Mouse (Mus musculus) ES-E14 (cell line): ENCODE measurements around the gene Pparg. TPM values are rescaled to one million over a fixed set of nuclear protein-coding genes. Genes with fewer than 3 reads are reported as not detected.

ENCODE experiments used
- DNase-seq: peaks from one replicate; pipeline ENCODE4 v3.0.0-alpha.2; 2013; ENCODE audit warnings: low read depth, low spot score
- H3K27ac ChIP-seq: 2 replicates; pipeline ENCODE4 v1.5.1; 2012; ENCODE audit warnings: low read depth, mild to moderate bottlenecking, low read length, moderate library complexity, mixed read lengths; ENCODE audit not compliant: poor library complexity, insufficient read depth, severe bottlenecking
- H3K36me3 ChIP-seq: 2 replicates; pipeline ENCODE4 v1.6.1; 2012; ENCODE audit warnings: mild to moderate bottlenecking, low read length, moderate library complexity, mixed read lengths; ENCODE audit not compliant: control insufficient read depth, poor library complexity, insufficient read depth, severe bottlenecking
- H3K4me1 ChIP-seq, 2 experiments: fragments of 150-350 bp in 1 of 2; sonication (generic) in 1 of 2; 2 replicates each; pipeline ENCODE4 v1.6.1; 2012; ENCODE audit warnings: low read length in 2 of 2, mild to moderate bottlenecking in 1 of 2, mixed read lengths in 1 of 2; ENCODE audit not compliant: control insufficient read depth in 2 of 2, insufficient read depth in 2 of 2, poor library complexity in 1 of 2
- H3K4me3 ChIP-seq, 2 experiments: fragments of 150-350 bp in 1 of 2; sonication (generic) in 1 of 2; 2 replicates each; pipeline ENCODE4 v1.5.1; 2012; ENCODE audit warnings: low read length in 2 of 2, low read depth in 1 of 2, mild to moderate bottlenecking in 1 of 2, mixed read lengths in 1 of 2; ENCODE audit not compliant: insufficient read depth in 1 of 2, poor library complexity in 1 of 2, severe bottlenecking in 1 of 2
- H3K9ac ChIP-seq: 2 replicates; pipeline ENCODE4 v1.6.1; 2012; ENCODE audit warnings: low read depth, mild to moderate bottlenecking, low read length, mixed read lengths; ENCODE audit not compliant: poor library complexity, insufficient read depth, severe bottlenecking
- H3K9me3 ChIP-seq: fragments of 150-350 bp; sonication (generic); 2 replicates; pipeline ENCODE4 v1.6.1; 2012; ENCODE audit warnings: low read depth, mild to moderate bottlenecking, low read length; ENCODE audit not compliant: control insufficient read depth, insufficient read depth
- CHD2 ChIP-seq: IDR thresholded peaks from 2 replicates; pipeline ENCODE4 v1.6.1; 2014; ENCODE audit warnings: mild to moderate bottlenecking, low read depth, low read length, inconsistent platforms
- HCFC1 ChIP-seq: IDR thresholded peaks from 2 replicates; pipeline ENCODE4 v1.6.1; 2012; ENCODE audit warnings: low read length, inconsistent platforms, borderline replicate concordance; ENCODE audit not compliant: insufficient read depth
- MAFK ChIP-seq: IDR thresholded peaks from 2 replicates; pipeline ENCODE4 v1.6.1; 2014; ENCODE audit warnings: mild to moderate bottlenecking, low read depth, low read length, inconsistent platforms; ENCODE audit not compliant: insufficient read depth
- ZC3H11A ChIP-seq: IDR thresholded peaks from 2 replicates; pipeline ENCODE4 v1.6.1; 2012; ENCODE audit warnings: low read depth, mild to moderate bottlenecking, inconsistent platforms, low read length, borderline replicate concordance
- ZNF384 ChIP-seq: IDR thresholded peaks from 2 replicates; pipeline ENCODE4 v1.6.1; 2012; ENCODE audit warnings: low read depth, low read length, inconsistent platforms
- in situ Hi-C, 2 experiments: fragments of 600-800 bp; cut with MboI; formaldehyde crosslinking; loops; one replicate each; pipeline ENCODE4 v1.15.1; 2025; ENCODE audit warnings: low sequenced_read_pairs in 2 of 2, inconsistent platforms in 1 of 2; ENCODE audit not compliant: unreplicated experiment in 2 of 2
- total RNA-seq: library from RNA; depleted of rRNA; stranded (reverse); fragments of 300-350 nt; gene quantifications from 2 replicates; pipeline ENCODE4 v1.2.3, GENCODE M21; 2012

Gene Pparg
- total RNA-seq, 1 experiment: 0.85 TPM

DNA sequence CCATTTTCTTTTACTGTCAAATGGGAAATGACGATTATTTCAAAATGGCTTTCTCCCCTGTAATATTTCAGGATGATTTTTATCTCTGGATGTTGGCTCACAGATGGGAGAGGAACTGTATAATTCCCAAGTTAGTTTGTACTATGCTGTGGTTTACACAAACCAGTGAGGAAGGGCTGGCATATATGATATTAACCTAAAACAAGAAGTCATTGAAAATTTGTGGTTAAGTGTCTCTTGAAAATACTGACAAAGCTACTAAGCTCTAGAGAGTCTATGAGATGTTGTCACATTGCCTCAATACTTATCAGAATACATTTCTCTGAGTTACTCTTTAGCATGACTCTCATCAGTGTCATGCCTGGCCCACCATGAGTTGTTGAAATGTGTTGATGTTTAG, 73.3 kb downstream of the Pparg start:
- H3K4me1 ChIP-seq: no peaks in the 10 kb centered on the region
- in situ Hi-C loops: no loop called here
- no peak overlapping the region for H3K27ac ChIP-seq
- no peaks in the 10 kb centered on the region for H3K9me3 ChIP-seq
- TF ChIP-seq MAFK (no peak), HCFC1 (no peak), CHD2 (no peak), ZC3H11A (no peak), ZNF384 (no peak)
- no peaks in the 10 kb centered on the region for H3K36me3 ChIP-seq
- no peak overlapping the region for H3K4me3 ChIP-seq
- no peak for DNase-seq
- H3K9ac ChIP-seq: no peak overlapping the region

DNA sequence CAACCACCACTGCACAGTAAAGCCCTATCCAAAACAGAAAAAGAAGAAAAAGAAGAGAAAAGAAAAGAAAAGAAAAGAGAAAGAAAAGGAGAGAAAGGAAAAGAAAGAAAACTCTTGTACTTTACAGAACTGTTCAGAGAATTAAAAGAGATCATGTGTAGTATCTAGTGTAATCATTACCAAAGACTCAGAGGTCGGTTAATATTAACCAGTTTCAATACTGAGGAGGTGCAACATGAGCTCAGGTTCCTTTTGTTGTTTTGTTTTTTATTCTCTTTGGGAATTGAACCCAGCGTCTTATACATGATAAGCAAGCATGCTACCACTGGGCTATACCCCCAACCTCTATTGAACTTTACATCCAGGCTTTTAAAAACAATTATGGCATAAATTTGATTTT, 74.1 kb downstream of the Pparg start:
- no peak for TF ChIP-seq ZNF384
- DNase-seq: no peak
- H3K9ac ChIP-seq: no peak overlapping the region
- H3K36me3 ChIP-seq: no peaks in the 10 kb centered on the region
- no peak overlapping the region for H3K4me3 ChIP-seq
- in situ Hi-C loops: no loop called here
- H3K4me1 ChIP-seq: no peaks in the 10 kb centered on the region
- H3K27ac ChIP-seq: no peak overlapping the region
- H3K9me3 ChIP-seq: no peaks in the 10 kb centered on the region

DNA sequence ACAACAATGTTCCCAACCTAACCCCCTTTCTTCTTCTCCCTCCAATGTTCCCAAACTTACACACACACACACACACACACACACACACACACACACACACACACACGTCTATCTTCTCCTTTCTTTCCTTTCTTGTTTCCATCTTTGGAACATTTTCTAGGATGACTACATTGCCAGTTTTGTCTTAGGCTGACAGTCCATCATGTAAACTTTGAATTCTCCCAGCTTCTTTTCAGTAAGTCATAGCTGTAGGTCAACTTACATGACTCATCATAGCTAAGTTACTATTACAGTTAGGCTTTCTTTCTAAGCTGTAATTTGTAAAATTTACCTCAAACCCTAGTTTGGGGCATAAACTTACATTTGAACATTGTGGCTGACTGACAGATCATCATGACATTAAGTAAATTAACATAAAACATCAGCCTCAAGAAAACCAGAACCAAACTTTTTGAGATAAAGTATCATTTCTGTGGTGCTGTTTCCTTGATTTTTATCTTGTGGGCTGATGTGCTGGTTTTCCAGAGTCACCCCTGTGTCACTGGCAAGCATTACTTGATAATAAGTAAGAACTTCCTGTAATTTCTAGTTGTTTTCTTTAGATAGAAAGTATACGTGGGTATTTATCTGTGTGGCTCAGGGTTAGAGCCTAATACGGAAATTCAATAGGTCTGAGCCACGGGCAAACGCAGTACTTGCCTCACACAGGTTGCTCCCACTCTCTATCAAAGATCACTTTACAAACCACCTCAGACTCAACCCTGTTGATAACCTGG, 79.7 kb downstream of the Pparg start:
- TF ChIP-seq CHD2 (no peak), MAFK (no peak), ZNF384 (no peak), ZC3H11A (no peak), HCFC1 (no peak)
- Histone ChIP-seq H3K27ac (no peak overlapping the region), H3K9ac (no peak overlapping the region), H3K36me3 (no peaks in the 10 kb centered on the region), H3K4me1 (no peaks in the 10 kb centered on the region), H3K9me3 (no peaks in the 10 kb centered on the region), H3K4me3 (no peak overlapping the region)
- no peak for DNase-seq
- in situ Hi-C loops: no loop called here

DNA sequence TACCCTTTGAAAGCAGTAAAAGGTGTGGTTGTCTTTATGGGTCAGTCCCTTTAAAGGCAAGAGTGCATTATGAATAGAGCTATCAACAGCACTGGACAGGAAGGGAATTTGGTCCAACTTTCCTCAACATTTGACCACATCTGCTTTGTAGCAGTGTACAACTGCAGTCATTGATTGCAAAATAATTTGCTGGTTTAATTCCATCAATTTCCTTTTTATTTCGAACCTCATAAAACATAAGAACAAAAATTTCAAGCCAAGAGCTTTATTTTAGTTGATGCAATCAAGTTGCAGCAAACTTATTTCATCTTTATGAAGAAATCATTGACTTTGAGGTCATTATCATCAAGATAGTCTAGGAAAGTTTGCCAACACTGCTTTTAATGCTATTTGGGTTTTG, 91.8 kb downstream of the Pparg start:
- no peak overlapping the region for H3K9ac ChIP-seq
- no peak for DNase-seq
- no peak overlapping the region for H3K27ac ChIP-seq
- no peaks in the 10 kb centered on the region for H3K9me3 ChIP-seq
- in situ Hi-C loops: no loop called here
- H3K36me3 ChIP-seq: no peaks in the 10 kb centered on the region
- H3K4me1 ChIP-seq: no peaks in the 10 kb centered on the region
- TF ChIP-seq CHD2: no peak
- no peak for TF ChIP-seq ZNF384
- TF ChIP-seq HCFC1: no peak
- TF ChIP-seq MAFK: no peak
- no peak for TF ChIP-seq ZC3H11A
- no peak overlapping the region for H3K4me3 ChIP-seq

DNA sequence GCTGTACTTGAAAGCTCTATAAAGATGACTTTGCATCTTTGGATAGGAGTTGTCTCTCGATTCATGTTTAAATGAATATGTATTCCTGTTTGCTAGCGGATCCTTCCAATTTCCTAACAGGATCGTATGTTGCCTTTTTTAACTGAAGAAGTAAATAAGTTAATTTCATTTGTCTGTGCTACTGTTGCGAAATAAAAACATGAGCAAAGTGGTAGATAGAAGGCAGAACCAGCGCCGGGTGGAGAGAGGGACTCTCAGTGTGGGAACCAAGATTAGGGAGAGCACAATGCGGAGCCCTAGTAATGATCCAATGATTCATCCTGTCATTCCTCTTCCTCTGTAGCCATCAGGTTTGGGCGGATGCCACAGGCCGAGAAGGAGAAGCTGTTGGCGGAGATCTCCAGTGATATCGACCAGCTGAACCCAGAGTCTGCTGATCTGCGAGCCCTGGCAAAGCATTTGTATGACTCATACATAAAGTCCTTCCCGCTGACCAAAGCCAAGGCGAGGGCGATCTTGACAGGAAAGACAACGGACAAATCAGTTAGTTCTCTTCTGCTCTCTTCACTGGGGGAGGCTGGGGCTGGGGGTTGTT, 102.1 kb downstream of the Pparg start:
- TF ChIP-seq HCFC1 (no peak), ZC3H11A (no peak), MAFK (no peak), ZNF384 (no peak), CHD2 (no peak)
- Histone ChIP-seq H3K36me3 (no peaks in the 10 kb centered on the region), H3K27ac (no peak overlapping the region), H3K4me3 (no peak overlapping the region), H3K9ac (no peak overlapping the region), H3K9me3 (no peaks in the 10 kb centered on the region), H3K4me1 (no peaks in the 10 kb centered on the region)
- DNase-seq: no peak
- in situ Hi-C loops: no loop called here
